Mouse (Mus musculus): Measurements from ENCODE around the gene Scgb1b29. TPM values are rescaled to one million over a fixed set of nuclear protein-coding genes. Genes with fewer than 3 reads are reported as not detected.

The Scgb1b29 gene
- not detected for polyA plus RNA-seq (2017; shearing (Covaris generic))

GRCm38 (mm10) chr7:32441241-32441640 is at the start of gene Scgb1b29:
TSS of gene Scgb1b29 (plus strand) at chr7:32441541.

Other genes starting within 250 kb of the Scgb1b29 start
- gene Scgb2b11, start 230.4 kb upstream of the Scgb1b29 start, polyA plus RNA-seq (2017; shearing (Covaris generic)): not detected
- not detected for gene Scgb1b11, start 218.7 kb upstream of the Scgb1b29 start, polyA plus RNA-seq (2017; shearing (Covaris generic))
- gene Scgb2b12, start 114.3 kb upstream of the Scgb1b29 start, polyA plus RNA-seq (2017; shearing (Covaris generic)): not detected
- not detected for gene Scgb1b12, start 107.4 kb upstream of the Scgb1b29 start, polyA plus RNA-seq (2017; shearing (Covaris generic))

All from naive thymus-derived CD4-positive, alpha-beta T cell, adult 5 months (primary cell).